Mouse (Mus musculus) MEL (cell line): ENCODE results near the gene Neo1. TPM values are rescaled to one million over a fixed set of nuclear protein-coding genes. Genes with fewer than 3 reads are reported as not detected.

Experiments used
- DNase-seq: peaks from one replicate; pipeline ENCODE4 v3.0.0; 2011; ENCODE audit warnings: low read depth, low spot score
- H3K27ac ChIP-seq: 2 replicates; pipeline ENCODE4 v1.5.1; 2012; ENCODE audit warnings: low read depth, mild to moderate bottlenecking, control low read depth, low read length, moderate library complexity; ENCODE audit not compliant: control insufficient read depth
- H3K27me3 ChIP-seq, 2 experiments: fragments of 150-350 bp in 1 of 2; sonication (generic) in 1 of 2; 2 replicates each; pipeline ENCODE4 v1.6.1; 2012; ENCODE audit warnings: low read length in 2 of 2, mild to moderate bottlenecking in 2 of 2, improper control_type of control experiment in 1 of 2, moderate library complexity in 1 of 2; ENCODE audit not compliant: insufficient read depth in 2 of 2, control insufficient read depth in 1 of 2
- H3K36me3 ChIP-seq, 2 experiments: 2 replicates each; pipeline ENCODE4 v1.6.1; 2012 to 2014; ENCODE audit warnings: low read length in 2 of 2, improper control_type of control experiment in 1 of 2, inconsistent platforms in 1 of 2, mild to moderate bottlenecking in 1 of 2; ENCODE audit not compliant: insufficient read depth in 2 of 2, control insufficient read depth in 1 of 2
- H3K4me1 ChIP-seq, 2 experiments: fragments of 150-350 bp in 1 of 2; sonication (generic) in 1 of 2; 2 replicates each; pipeline ENCODE4 v1.6.1; 2012; ENCODE audit warnings: low read length in 2 of 2, improper control_type of control experiment in 1 of 2, mild to moderate bottlenecking in 1 of 2; ENCODE audit not compliant: insufficient read depth in 2 of 2, control insufficient read depth in 1 of 2
- H3K4me3 ChIP-seq, 2 experiments: fragments of 150-350 bp in 1 of 2; sonication (generic) in 1 of 2; 2 replicates each; pipeline ENCODE4 v1.5.1; 2012; ENCODE audit warnings: low read depth in 2 of 2, low read length in 2 of 2, mild to moderate bottlenecking in 2 of 2, moderate library complexity in 2 of 2, control low read depth in 1 of 2, improper control_type of control experiment in 1 of 2; ENCODE audit not compliant: control insufficient read depth in 1 of 2, insufficient read depth in 1 of 2
- H3K79me2 ChIP-seq: 2 replicates; pipeline ENCODE4 v1.6.1; 2012; ENCODE audit warnings: mild to moderate bottlenecking, low read length, moderate library complexity; ENCODE audit not compliant: control insufficient read depth, poor library complexity, insufficient read depth
- H3K9ac ChIP-seq: 2 replicates; pipeline ENCODE4 v1.6.1; 2012; ENCODE audit warnings: low read depth, mild to moderate bottlenecking, control low read depth, low read length, moderate library complexity; ENCODE audit not compliant: control insufficient read depth, poor library complexity, severe bottlenecking
- H3K9me3 ChIP-seq: fragments of 150-350 bp; sonication (generic); replicated peaks from 2 replicates; pipeline ENCODE4 v1.6.1; 2012; ENCODE audit warnings: mild to moderate bottlenecking, low read length, improper control_type of control experiment, moderate library complexity; ENCODE audit not compliant: insufficient read depth
- CHD2 ChIP-seq: IDR thresholded peaks from 2 replicates; pipeline ENCODE4 v1.6.1; 2011; ENCODE audit warnings: low read length, improper control_type of control experiment
- ELF1 ChIP-seq: IDR thresholded peaks from 2 replicates; pipeline ENCODE4 v1.6.1; 2014; ENCODE audit warnings: low read depth, mild to moderate bottlenecking, inconsistent platforms, low read length, improper control_type of control experiment, moderate library complexity
- EP300 ChIP-seq, 2 experiments: IDR thresholded peaks; 2 replicates each; pipeline ENCODE4 v1.6.1; 2011; ENCODE audit warnings: improper control_type of control experiment in 2 of 2, low read length in 2 of 2, low read depth in 1 of 2, mild to moderate bottlenecking in 1 of 2
- ETS1 ChIP-seq: IDR thresholded peaks from 2 replicates; pipeline ENCODE4 v1.6.1; 2012; ENCODE audit warnings: low read depth, mild to moderate bottlenecking, inconsistent platforms, low read length, improper control_type of control experiment, moderate library complexity
- GABPA ChIP-seq: IDR thresholded peaks from 2 replicates; pipeline ENCODE4 v1.6.1; 2012; ENCODE audit warnings: low read depth, mild to moderate bottlenecking, inconsistent platforms, low read length, improper control_type of control experiment, moderate library complexity
- GATA1 ChIP-seq: IDR thresholded peaks from 2 replicates; pipeline ENCODE4 v1.6.1; 2011; ENCODE audit warnings: low read depth, low read length, improper control_type of control experiment
- HCFC1 ChIP-seq: IDR thresholded peaks from 2 replicates; pipeline ENCODE4 v1.6.1; 2012; ENCODE audit warnings: low read depth, mild to moderate bottlenecking, inconsistent platforms, low read length, improper control_type of control experiment, moderate library complexity
- KAT2A ChIP-seq: conservative IDR thresholded peaks from 2 replicates; pipeline ENCODE4 v1.6.1; 2012; ENCODE audit warnings: low read depth, low read length, improper control_type of control experiment, inconsistent platforms
- MXI1 ChIP-seq: IDR thresholded peaks from 2 replicates; pipeline ENCODE4 v1.6.1; 2011; ENCODE audit warnings: mild to moderate bottlenecking, low read depth, low read length, improper control_type of control experiment
- MYC ChIP-seq: IDR thresholded peaks from 2 replicates; pipeline ENCODE4 v1.6.1; 2011; ENCODE audit warnings: low read depth, mild to moderate bottlenecking, low read length, improper control_type of control experiment, moderate library complexity
- NRF1 ChIP-seq: IDR thresholded peaks from 2 replicates; pipeline ENCODE4 v1.6.1; 2014; ENCODE audit warnings: low read depth, mild to moderate bottlenecking, inconsistent platforms, low read length, improper control_type of control experiment, moderate library complexity; ENCODE audit not compliant: poor library complexity, insufficient read depth, severe bottlenecking
- POLR2AphosphoS5 ChIP-seq: IDR thresholded peaks from 2 replicates; pipeline ENCODE4 v1.6.1; 2012; ENCODE audit warnings: low read depth, borderline replicate concordance, mild to moderate bottlenecking, inconsistent platforms, low read length, moderate library complexity, mixed read lengths
- RAD21 ChIP-seq: IDR thresholded peaks from 2 replicates; pipeline ENCODE4 v1.6.1; 2011; ENCODE audit warnings: mild to moderate bottlenecking, low read depth, low read length, improper control_type of control experiment
- SIN3A ChIP-seq: IDR thresholded peaks from 2 replicates; pipeline ENCODE4 v1.6.1; 2012; ENCODE audit warnings: low read length, improper control_type of control experiment, inconsistent platforms
- SMC3 ChIP-seq: IDR thresholded peaks from 2 replicates; pipeline ENCODE4 v1.6.1; 2011; ENCODE audit warnings: low read depth, low read length, improper control_type of control experiment
- TCF12 ChIP-seq: IDR thresholded peaks from 2 replicates; pipeline ENCODE4 v1.6.1; 2014; ENCODE audit warnings: low read depth, mild to moderate bottlenecking, inconsistent platforms, low read length, improper control_type of control experiment, moderate library complexity
- ZMIZ1 ChIP-seq: IDR thresholded peaks from 2 replicates; pipeline ENCODE4 v1.6.1; 2012; ENCODE audit warnings: low read depth, mild to moderate bottlenecking, inconsistent platforms, low read length, improper control_type of control experiment, moderate library complexity
- ZNF384 ChIP-seq: IDR thresholded peaks from 2 replicates; pipeline ENCODE4 v1.6.1; 2012; ENCODE audit warnings: low read depth, mild to moderate bottlenecking, inconsistent platforms, low read length, improper control_type of control experiment
- polyA plus RNA-seq, 2 experiments: library from polyadenylated mRNA; stranded (reverse) in 1 of 2; unstranded in 1 of 2; fragments of >175 nt in 1 of 2; fragments of >200 nt in 1 of 2; gene quantifications; 2 replicates each; pipeline versions ENCODE4 v1.2.1 to v1.2.4; 2012; ENCODE audit warnings: low replicate concordance in 2 of 2, low read depth in 1 of 2; ENCODE audit not compliant: insufficient read length in 2 of 2, insufficient read depth in 1 of 2, missing spikeins in 1 of 2
- total RNA-seq: library from RNA; depleted of rRNA; stranded (reverse); fragments of 300-350 nt; gene quantifications from 2 replicates; pipeline ENCODE4 v1.2.3, GENCODE M21; 2012

The Neo1 gene
- total and polyA plus RNA-seq, 3 experiments, result 0.04 to 0.08 TPM; not detected in 1

- Histone ChIP-seq H3K36me3 (no peaks in the 10 kb centered on the region), H3K79me2 (no peaks in the 10 kb centered on the region), H3K9me3 (no peaks in the 10 kb centered on the region), H3K9ac (no peak overlapping the region), H3K4me1 (no peaks in the 10 kb centered on the region), H3K4me3 (no peak overlapping the region), H3K27ac (no peak overlapping the region), H3K27me3 (peaks cover 0 to 3% of the 10 kb centered on the region in 2 experiments; a peak in 2 of 4 replicates)
- no peak for TF ChIP-seq ZNF384
- TF ChIP-seq SMC3, result no peak
- TF ChIP-seq RAD21, result no peak
- TF ChIP-seq EP300 (IDR thresholded peaks at IDR 0.05; ENCODE audit: low read depth in 1 of 2, low read length in 2 of 2), result no peak
- TF ChIP-seq MXI1, result no peak
- no peak for TF ChIP-seq CHD2
- no peak for TF ChIP-seq MYC
- no peak for TF ChIP-seq ZMIZ1
- TF ChIP-seq NRF1, result no peak
- TF ChIP-seq SIN3A, result no peak
- TF ChIP-seq KAT2A, result no peak
- TF ChIP-seq ETS1, result no peak
- TF ChIP-seq HCFC1, result no peak
- no peak for TF ChIP-seq GATA1
- TF ChIP-seq POLR2AphosphoS5, result no peak; the same call in 1 of the 2 replicates
- TF ChIP-seq ELF1, result no peak
- TF ChIP-seq TCF12, result no peak
- no peak for DNase-seq
Measured at GRCm38 (mm10) chr9:58859080-58859635, 177.1 kb downstream of the Neo1 start.

- H3K79me2 ChIP-seq, result no peaks in the 10 kb centered on the region
- H3K4me1 ChIP-seq, result no peaks in the 10 kb centered on the region
- no peak overlapping the region for H3K9ac ChIP-seq
- H3K36me3 ChIP-seq, result no peaks in the 10 kb centered on the region
- H3K27me3 ChIP-seq, result peaks cover 0 to 12% of the 10 kb centered on the region in 2 experiments; a peak in 2 of 4 replicates
- no peak for DNase-seq
- H3K27ac ChIP-seq, result no peak overlapping the region
- TF ChIP-seq GABPA (no peak), ZNF384 (no peak), NRF1 (no peak), TCF12 (no peak), SIN3A (no peak), POLR2AphosphoS5 (no peak)
- H3K9me3 ChIP-seq, result no peaks in the 10 kb centered on the region
- no peak overlapping the region for H3K4me3 ChIP-seq
Measured at GRCm38 (mm10) chr9:58854931-58855330, 181.3 kb downstream of the Neo1 start.
